Mouse (Mus musculus): ENCODE results near the gene 0610009B22Rik. TPM values are rescaled to one million over a fixed set of nuclear protein-coding genes. Genes with fewer than 3 reads are reported as not detected.

The 0610009B22Rik gene
- polyA plus RNA-seq, 2 experiments: 15.6 to 41.6 TPM

GRCm38 (mm10) chr11:51662632-51663031 is 26.0 kb downstream of the 0610009B22Rik start:
- no peak for ATAC-seq (ENCODE audit: insufficient read depth)
- no peaks in the 10 kb centered on the region for H3K9me3 ChIP-seq (ENCODE audit: control insufficient read depth, low read length)
- 77% methylated on average over 7 of the region's 7 CpGs for WGBS (ENCODE audit: insufficient replicate concordance)
- TF ChIP-seq EP300 (IDR thresholded peaks at IDR 0.05; ENCODE audit: low read depth) (no peak), CTCF (IDR thresholded peaks at IDR 0.05; ENCODE audit: low read depth) (no peak)
- DNase-seq (ENCODE audit: low read depth in 3 of 3, low spot score in 3 of 3): no peak
- H3K4me1 ChIP-seq (replicated peaks; ENCODE audit: control insufficient read depth in 2 of 2, insufficient read depth in 2 of 2, low read length in 1 of 2): peaks cover 0 to 8% of the 10 kb centered on the region in 2 experiments; a peak in 2 of 4 replicates
- H3K4me2 ChIP-seq (ENCODE audit: low read depth): no peak overlapping the region
- no peak overlapping the region for H3K27ac ChIP-seq
- no peak overlapping the region for H3K9ac ChIP-seq (replicated peaks)
- no peak overlapping the region for H3K4me3 ChIP-seq (ENCODE audit: insufficient read depth in 1 of 2, low read depth in 2 of 2, low read length in 2 of 2)
- no peaks in the 10 kb centered on the region for H3K27me3 ChIP-seq (ENCODE audit: control insufficient read depth, insufficient read depth, low read length)
- no peaks in the 10 kb centered on the region for H3K36me3 ChIP-seq (replicated peaks; ENCODE audit: control insufficient read depth, insufficient read depth, low read depth)

DNA sequence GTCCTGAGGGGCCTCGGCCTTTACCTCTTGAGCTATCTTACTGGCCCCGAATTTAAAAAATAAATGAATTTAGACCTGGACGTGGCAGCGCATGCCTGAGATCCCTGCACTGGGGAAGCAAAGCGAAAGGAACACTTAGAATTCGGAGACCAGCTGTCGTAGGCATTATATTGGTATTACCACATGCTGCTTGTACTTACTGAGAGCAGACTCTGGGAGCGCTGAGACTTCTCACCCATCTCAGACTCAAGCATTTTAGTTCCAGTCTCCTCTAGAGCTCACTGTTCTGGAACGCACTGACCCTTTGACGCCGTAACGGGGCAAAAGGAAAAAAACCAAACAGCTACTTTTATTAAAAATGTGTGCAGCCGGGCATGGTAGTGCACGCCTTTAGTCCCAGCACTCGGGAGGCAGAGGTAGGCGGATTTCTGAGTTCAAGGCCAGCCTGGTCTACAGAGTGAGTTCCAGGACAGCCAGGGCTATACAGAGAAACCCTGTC is 26.8 kb downstream of the 0610009B22Rik start:
- Histone ChIP-seq H3K4me3 (ENCODE audit: insufficient read depth in 1 of 2, low read depth in 2 of 2, low read length in 2 of 2) (no peak overlapping the region), H3K4me1 (replicated peaks; ENCODE audit: control insufficient read depth in 2 of 2, insufficient read depth in 2 of 2, low read length in 1 of 2) (peaks cover 0 to 8% of the 10 kb centered on the region in 2 experiments; a peak in 2 of 4 replicates), H3K27ac (no peak overlapping the region), H3K4me2 (ENCODE audit: low read depth) (no peak overlapping the region), H3K36me3 (replicated peaks; ENCODE audit: control insufficient read depth, insufficient read depth, low read depth) (no peaks in the 10 kb centered on the region), H3K27me3 (ENCODE audit: control insufficient read depth, insufficient read depth, low read length) (no peaks in the 10 kb centered on the region), H3K9ac (replicated peaks) (no peak overlapping the region), H3K9me3 (ENCODE audit: control insufficient read depth, low read length) (no peaks in the 10 kb centered on the region)
- whole genome bisulfite sequencing (ENCODE audit: insufficient replicate concordance): 76% methylated on average over 16 of the region's 16 CpGs
- no peak for DNase-seq (ENCODE audit: low read depth in 3 of 3, low spot score in 3 of 3)
- TF ChIP-seq EP300 (IDR thresholded peaks at IDR 0.05; ENCODE audit: low read depth) (no peak), CTCF (IDR thresholded peaks at IDR 0.05; ENCODE audit: low read depth) (no peak)
- ATAC-seq (ENCODE audit: insufficient read depth): no peak

DNA sequence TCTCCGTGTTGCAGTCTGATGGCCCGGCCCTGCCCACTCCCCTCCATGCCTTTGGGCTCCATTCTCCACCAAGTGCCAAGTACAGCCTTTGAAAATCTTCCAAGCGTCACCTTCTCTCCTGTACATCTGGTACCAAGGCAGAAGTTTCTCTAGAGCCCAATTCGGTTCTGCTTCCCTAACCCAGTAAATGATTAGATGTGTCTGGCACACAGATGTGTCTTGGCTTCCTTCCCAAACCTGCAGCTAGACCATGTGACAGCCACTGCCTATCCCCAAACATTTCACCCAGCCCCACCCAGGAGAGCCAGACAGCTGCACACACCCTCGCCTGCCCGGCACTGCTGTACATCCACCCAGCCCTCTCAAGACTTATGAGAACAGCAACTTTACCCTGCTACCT is 30.0 kb downstream of the 0610009B22Rik start:
- no peaks in the 10 kb centered on the region for H3K36me3 ChIP-seq (replicated peaks; ENCODE audit: control insufficient read depth, insufficient read depth, low read depth)
- no peak for TF ChIP-seq EP300 (IDR thresholded peaks at IDR 0.05; ENCODE audit: low read depth)
- no peak for TF ChIP-seq CTCF (IDR thresholded peaks at IDR 0.05; ENCODE audit: low read depth)
- 42% methylated on average over 6 of the region's 6 CpGs for WGBS (ENCODE audit: insufficient replicate concordance)
- no peaks in the 10 kb centered on the region for H3K9me3 ChIP-seq (ENCODE audit: control insufficient read depth, low read length)
- no peak overlapping the region for H3K4me2 ChIP-seq (ENCODE audit: low read depth)
- H3K27ac ChIP-seq: no peak overlapping the region
- H3K9ac ChIP-seq (replicated peaks): no peak overlapping the region
- H3K4me1 ChIP-seq (replicated peaks; ENCODE audit: control insufficient read depth in 2 of 2, insufficient read depth in 2 of 2, low read length in 1 of 2): peaks cover 0 to 8% of the 10 kb centered on the region in 2 experiments; a peak in 2 of 4 replicates
- DNase-seq (ENCODE audit: low read depth in 3 of 3, low spot score in 3 of 3): no peak
- H3K4me3 ChIP-seq (ENCODE audit: insufficient read depth in 1 of 2, low read depth in 2 of 2, low read length in 2 of 2): no peak overlapping the region
- ATAC-seq (ENCODE audit: insufficient read depth): 0 out of 2 replicates have a peak, but pooled peaks have one; percentile 39
- no peaks in the 10 kb centered on the region for H3K27me3 ChIP-seq (ENCODE audit: control insufficient read depth, insufficient read depth, low read length)

DNA sequence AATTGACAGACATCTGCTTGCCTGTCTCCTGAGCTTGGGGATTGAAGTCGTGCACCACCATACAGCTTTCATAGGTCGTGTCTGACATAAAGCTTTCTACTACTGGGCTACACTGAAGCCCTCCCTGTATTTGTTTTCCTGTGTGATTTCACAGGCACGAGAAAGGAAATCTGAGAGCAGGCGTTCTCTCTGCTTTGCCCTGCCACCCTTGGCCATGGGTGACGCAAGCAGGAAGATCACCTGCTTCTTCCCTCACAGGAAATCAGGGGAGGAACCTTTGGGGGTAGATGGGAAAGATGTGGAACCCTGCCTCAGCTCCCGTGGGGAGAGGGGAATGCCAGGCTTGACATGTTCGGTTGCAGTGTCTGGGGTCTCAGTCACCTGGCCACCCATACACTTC is 30.4 kb downstream of the 0610009B22Rik start:
- Histone ChIP-seq H3K4me1 (replicated peaks; ENCODE audit: control insufficient read depth in 2 of 2, insufficient read depth in 2 of 2, low read length in 1 of 2) (peaks cover 0 to 8% of the 10 kb centered on the region in 2 experiments; a peak in 2 of 4 replicates), H3K9me3 (ENCODE audit: control insufficient read depth, low read length) (no peaks in the 10 kb centered on the region), H3K27me3 (ENCODE audit: control insufficient read depth, insufficient read depth, low read length) (no peaks in the 10 kb centered on the region), H3K27ac (no peak overlapping the region), H3K9ac (replicated peaks) (no peak overlapping the region), H3K4me2 (ENCODE audit: low read depth) (no peak overlapping the region), H3K4me3 (ENCODE audit: insufficient read depth in 1 of 2, low read depth in 2 of 2, low read length in 2 of 2) (no peak overlapping the region), H3K36me3 (replicated peaks; ENCODE audit: control insufficient read depth, insufficient read depth, low read depth) (no peaks in the 10 kb centered on the region)
- no peak for ATAC-seq (ENCODE audit: insufficient read depth)
- 51% methylated on average over 7 of the region's 7 CpGs for WGBS (ENCODE audit: insufficient replicate concordance)
- TF ChIP-seq EP300 (IDR thresholded peaks at IDR 0.05; ENCODE audit: low read depth) (no peak), CTCF (IDR thresholded peaks at IDR 0.05; ENCODE audit: low read depth) (no peak)
- no peak for DNase-seq (ENCODE audit: low read depth in 3 of 3, low spot score in 3 of 3)

- TF ChIP-seq CTCF (IDR thresholded peaks at IDR 0.05; ENCODE audit: low read depth): no peak
- TF ChIP-seq EP300 (IDR thresholded peaks at IDR 0.05; ENCODE audit: low read depth): no peak
- Histone ChIP-seq H3K4me1 (replicated peaks; ENCODE audit: control insufficient read depth in 2 of 2, insufficient read depth in 2 of 2, low read length in 1 of 2) (peaks cover 0 to 8% of the 10 kb centered on the region in 2 experiments; a peak in 2 of 4 replicates), H3K9me3 (ENCODE audit: control insufficient read depth, low read length) (no peaks in the 10 kb centered on the region), H3K4me2 (ENCODE audit: low read depth) (no peak overlapping the region), H3K9ac (replicated peaks) (no peak overlapping the region), H3K36me3 (replicated peaks; ENCODE audit: control insufficient read depth, insufficient read depth, low read depth) (no peaks in the 10 kb centered on the region), H3K27me3 (ENCODE audit: control insufficient read depth, insufficient read depth, low read length) (0 out of 2 replicates have a peak, but pooled peaks cover under 1% of the 10 kb centered on the region), H3K27ac (no peak overlapping the region), H3K4me3 (ENCODE audit: insufficient read depth in 1 of 2, low read depth in 2 of 2, low read length in 2 of 2) (no peak overlapping the region)
- DNase-seq (ENCODE audit: low read depth in 3 of 3, low spot score in 3 of 3) (no peak), ATAC-seq (ENCODE audit: insufficient read depth) (no peak)
- 73% methylated on average over 10 of the region's 10 CpGs for WGBS (ENCODE audit: insufficient replicate concordance)
Observed at GRCm38 (mm10) chr11:51656798-51657521, 31.7 kb downstream of the 0610009B22Rik start.

Data from liver, embryonic 14.5 days (tissue).